Mouse (Mus musculus) MEL (cell line): ENCODE data around the gene Lrp4. TPM values are rescaled to one million over a fixed set of nuclear protein-coding genes. Genes with fewer than 3 reads are reported as not detected.

ENCODE experiments used
- DNase-seq: peaks from one replicate; pipeline ENCODE4 v3.0.0; 2011; ENCODE audit warnings: low read depth, low spot score
- H3K27ac ChIP-seq: 2 replicates; pipeline ENCODE4 v1.5.1; 2012; ENCODE audit warnings: low read depth, mild to moderate bottlenecking, control low read depth, low read length, moderate library complexity; ENCODE audit not compliant: control insufficient read depth
- H3K27me3 ChIP-seq, 2 experiments: fragments of 150-350 bp in 1 of 2; sonication (generic) in 1 of 2; 2 replicates each; pipeline ENCODE4 v1.6.1; 2012; ENCODE audit warnings: low read length in 2 of 2, mild to moderate bottlenecking in 2 of 2, improper control_type of control experiment in 1 of 2, moderate library complexity in 1 of 2; ENCODE audit not compliant: insufficient read depth in 2 of 2, control insufficient read depth in 1 of 2
- H3K36me3 ChIP-seq, 2 experiments: 2 replicates each; pipeline ENCODE4 v1.6.1; 2012 to 2014; ENCODE audit warnings: low read length in 2 of 2, improper control_type of control experiment in 1 of 2, inconsistent platforms in 1 of 2, mild to moderate bottlenecking in 1 of 2; ENCODE audit not compliant: insufficient read depth in 2 of 2, control insufficient read depth in 1 of 2
- H3K4me1 ChIP-seq, 2 experiments: fragments of 150-350 bp in 1 of 2; sonication (generic) in 1 of 2; 2 replicates each; pipeline ENCODE4 v1.6.1; 2012; ENCODE audit warnings: low read length in 2 of 2, improper control_type of control experiment in 1 of 2, mild to moderate bottlenecking in 1 of 2; ENCODE audit not compliant: insufficient read depth in 2 of 2, control insufficient read depth in 1 of 2
- H3K4me3 ChIP-seq, 2 experiments: fragments of 150-350 bp in 1 of 2; sonication (generic) in 1 of 2; 2 replicates each; pipeline ENCODE4 v1.5.1; 2012; ENCODE audit warnings: low read depth in 2 of 2, low read length in 2 of 2, mild to moderate bottlenecking in 2 of 2, moderate library complexity in 2 of 2, control low read depth in 1 of 2, improper control_type of control experiment in 1 of 2; ENCODE audit not compliant: control insufficient read depth in 1 of 2, insufficient read depth in 1 of 2
- H3K79me2 ChIP-seq: 2 replicates; pipeline ENCODE4 v1.6.1; 2012; ENCODE audit warnings: mild to moderate bottlenecking, low read length, moderate library complexity; ENCODE audit not compliant: control insufficient read depth, poor library complexity, insufficient read depth
- H3K9ac ChIP-seq: 2 replicates; pipeline ENCODE4 v1.6.1; 2012; ENCODE audit warnings: low read depth, mild to moderate bottlenecking, control low read depth, low read length, moderate library complexity; ENCODE audit not compliant: control insufficient read depth, poor library complexity, severe bottlenecking
- H3K9me3 ChIP-seq: fragments of 150-350 bp; sonication (generic); replicated peaks from 2 replicates; pipeline ENCODE4 v1.6.1; 2012; ENCODE audit warnings: mild to moderate bottlenecking, low read length, improper control_type of control experiment, moderate library complexity; ENCODE audit not compliant: insufficient read depth
- CHD1 ChIP-seq: IDR thresholded peaks from 2 replicates; pipeline ENCODE4 v1.6.1; 2012; ENCODE audit warnings: low read depth, mild to moderate bottlenecking, inconsistent platforms, low read length, improper control_type of control experiment
- CHD2 ChIP-seq: IDR thresholded peaks from 2 replicates; pipeline ENCODE4 v1.6.1; 2011; ENCODE audit warnings: low read length, improper control_type of control experiment
- CTCF ChIP-seq, 3 experiments: IDR thresholded peaks in 2 of 3; conservative IDR thresholded peaks in 1 of 3; 2 replicates each; pipeline ENCODE4 v1.5.1; 2011 to 2012; ENCODE audit warnings: low read length in 3 of 3, low read depth in 2 of 3, mild to moderate bottlenecking in 2 of 3, improper control_type of control experiment in 1 of 3, inconsistent platforms in 1 of 3, mixed read lengths in 1 of 3, moderate library complexity in 1 of 3; ENCODE audit not compliant: control insufficient read depth in 1 of 3, insufficient read depth in 1 of 3, poor library complexity in 1 of 3, severe bottlenecking in 1 of 3
- ELF1 ChIP-seq: IDR thresholded peaks from 2 replicates; pipeline ENCODE4 v1.6.1; 2014; ENCODE audit warnings: low read depth, mild to moderate bottlenecking, inconsistent platforms, low read length, improper control_type of control experiment, moderate library complexity
- EP300 ChIP-seq, 2 experiments: IDR thresholded peaks; 2 replicates each; pipeline ENCODE4 v1.6.1; 2011; ENCODE audit warnings: improper control_type of control experiment in 2 of 2, low read length in 2 of 2, low read depth in 1 of 2, mild to moderate bottlenecking in 1 of 2
- ETS1 ChIP-seq: IDR thresholded peaks from 2 replicates; pipeline ENCODE4 v1.6.1; 2012; ENCODE audit warnings: low read depth, mild to moderate bottlenecking, inconsistent platforms, low read length, improper control_type of control experiment, moderate library complexity
- GABPA ChIP-seq: IDR thresholded peaks from 2 replicates; pipeline ENCODE4 v1.6.1; 2012; ENCODE audit warnings: low read depth, mild to moderate bottlenecking, inconsistent platforms, low read length, improper control_type of control experiment, moderate library complexity
- HCFC1 ChIP-seq: IDR thresholded peaks from 2 replicates; pipeline ENCODE4 v1.6.1; 2012; ENCODE audit warnings: low read depth, mild to moderate bottlenecking, inconsistent platforms, low read length, improper control_type of control experiment, moderate library complexity
- JUND ChIP-seq: IDR thresholded peaks from 2 replicates; pipeline ENCODE4 v1.6.1; 2011; ENCODE audit warnings: low read depth, mild to moderate bottlenecking, improper control_type of control experiment, low read length
- MAFK ChIP-seq: IDR thresholded peaks from 2 replicates; pipeline ENCODE4 v1.6.1; 2011; ENCODE audit warnings: low read depth, mild to moderate bottlenecking, low read length, improper control_type of control experiment, borderline replicate concordance
- MAX ChIP-seq: IDR thresholded peaks from 2 replicates; pipeline ENCODE4 v1.6.1; 2011; ENCODE audit warnings: low read length, improper control_type of control experiment
- MAZ ChIP-seq: IDR thresholded peaks from 2 replicates; pipeline ENCODE4 v1.6.1; 2012; ENCODE audit warnings: low read depth, mild to moderate bottlenecking, inconsistent platforms, low read length, improper control_type of control experiment
- MEF2A ChIP-seq: IDR thresholded peaks from 2 replicates; pipeline ENCODE4 v1.6.1; 2014; ENCODE audit warnings: low read depth, mild to moderate bottlenecking, inconsistent platforms, low read length, improper control_type of control experiment; ENCODE audit not compliant: poor library complexity, insufficient replicate concordance, severe bottlenecking; ENCODE audit errors: extremely low read depth
- MXI1 ChIP-seq: IDR thresholded peaks from 2 replicates; pipeline ENCODE4 v1.6.1; 2011; ENCODE audit warnings: mild to moderate bottlenecking, low read depth, low read length, improper control_type of control experiment
- MYB ChIP-seq: IDR thresholded peaks from 2 replicates; pipeline ENCODE4 v1.6.1; 2011; ENCODE audit warnings: mild to moderate bottlenecking, low read depth, low read length, improper control_type of control experiment
- NELFE ChIP-seq: IDR thresholded peaks from 2 replicates; pipeline ENCODE4 v1.6.1; 2011; ENCODE audit warnings: low read depth, low read length, improper control_type of control experiment
- POLR2AphosphoS5 ChIP-seq: IDR thresholded peaks from 2 replicates; pipeline ENCODE4 v1.6.1; 2012; ENCODE audit warnings: low read depth, borderline replicate concordance, mild to moderate bottlenecking, inconsistent platforms, low read length, moderate library complexity, mixed read lengths
- RAD21 ChIP-seq: IDR thresholded peaks from 2 replicates; pipeline ENCODE4 v1.6.1; 2011; ENCODE audit warnings: mild to moderate bottlenecking, low read depth, low read length, improper control_type of control experiment
- SMC3 ChIP-seq: IDR thresholded peaks from 2 replicates; pipeline ENCODE4 v1.6.1; 2011; ENCODE audit warnings: low read depth, low read length, improper control_type of control experiment
- TCF12 ChIP-seq: IDR thresholded peaks from 2 replicates; pipeline ENCODE4 v1.6.1; 2014; ENCODE audit warnings: low read depth, mild to moderate bottlenecking, inconsistent platforms, low read length, improper control_type of control experiment, moderate library complexity
- UBTF ChIP-seq: IDR thresholded peaks from 2 replicates; pipeline ENCODE4 v1.6.1; 2012; ENCODE audit warnings: low read depth, mild to moderate bottlenecking, inconsistent platforms, low read length, improper control_type of control experiment, moderate library complexity, borderline replicate concordance; ENCODE audit not compliant: insufficient read depth
- ZC3H11A ChIP-seq: IDR thresholded peaks from 2 replicates; pipeline ENCODE4 v1.6.1; 2012; ENCODE audit warnings: low read depth, mild to moderate bottlenecking, inconsistent platforms, low read length, improper control_type of control experiment
- ZNF384 ChIP-seq: IDR thresholded peaks from 2 replicates; pipeline ENCODE4 v1.6.1; 2012; ENCODE audit warnings: low read depth, mild to moderate bottlenecking, inconsistent platforms, low read length, improper control_type of control experiment
- polyA plus RNA-seq, 2 experiments: library from polyadenylated mRNA; stranded (reverse) in 1 of 2; unstranded in 1 of 2; fragments of >175 nt in 1 of 2; fragments of >200 nt in 1 of 2; gene quantifications; 2 replicates each; pipeline versions ENCODE4 v1.2.1 to v1.2.4; 2012; ENCODE audit warnings: low replicate concordance in 2 of 2, low read depth in 1 of 2; ENCODE audit not compliant: insufficient read length in 2 of 2, insufficient read depth in 1 of 2, missing spikeins in 1 of 2
- total RNA-seq: library from RNA; depleted of rRNA; stranded (reverse); fragments of 300-350 nt; gene quantifications from 2 replicates; pipeline ENCODE4 v1.2.3, GENCODE M21; 2012

The Lrp4 gene
- total and polyA plus RNA-seq, 3 experiments: 1.1 to 2.8 TPM; not detected in 1

DNA sequence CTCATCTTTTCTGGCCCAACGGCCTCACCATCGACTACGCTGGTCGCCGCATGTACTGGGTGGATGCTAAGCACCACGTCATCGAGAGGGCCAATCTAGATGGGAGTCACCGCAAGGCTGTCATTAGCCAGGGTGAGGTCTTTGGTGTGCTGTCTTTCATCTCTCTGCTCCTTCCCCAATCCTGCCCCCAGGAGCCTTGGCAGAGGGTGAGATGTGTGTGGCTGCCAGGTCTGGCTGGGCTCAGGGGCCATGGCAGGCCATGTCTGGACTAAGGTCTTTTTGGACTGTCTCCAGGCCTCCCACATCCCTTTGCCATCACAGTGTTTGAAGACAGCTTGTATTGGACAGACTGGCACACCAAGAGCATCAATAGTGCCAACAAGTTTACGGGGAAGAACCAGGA lies 23.1 kb downstream of the Lrp4 start:
- Histone ChIP-seq H3K9me3 (no peaks in the 10 kb centered on the region), H3K4me1 (peaks cover 3 to 5% of the 10 kb centered on the region in 2 experiments; a peak in 3 of 4 replicates), H3K27ac (no peak overlapping the region), H3K4me3 (no peak overlapping the region), H3K79me2 (no peaks in the 10 kb centered on the region), H3K36me3 (no peaks in the 10 kb centered on the region; a peak in 2 of 4 replicates), H3K9ac (no peak overlapping the region), H3K27me3 (no peaks in the 10 kb centered on the region)
- TF ChIP-seq RAD21: no peak
- TF ChIP-seq POLR2AphosphoS5: no peak
- no peak for TF ChIP-seq MAZ
- TF ChIP-seq MAX: no peak
- no peak for TF ChIP-seq MAFK
- TF ChIP-seq UBTF: no peak
- no peak for TF ChIP-seq NELFE
- no peak for TF ChIP-seq CHD1
- no peak for TF ChIP-seq MEF2A
- no peak for TF ChIP-seq SMC3
- TF ChIP-seq JUND: no peak
- no peak for TF ChIP-seq CTCF (IDR thresholded peaks at IDR 0.05 in 2 of 3, conservative IDR thresholded peaks at IDR 0.05 in 1 of 3; ENCODE audit: control insufficient read depth in 1 of 3, insufficient read depth in 1 of 3, low read depth in 2 of 3, low read length in 3 of 3, poor library complexity in 1 of 3, severe bottlenecking in 1 of 3)
- no peak for TF ChIP-seq CHD2
- no peak for TF ChIP-seq ETS1
- no peak for TF ChIP-seq GABPA
- no peak for TF ChIP-seq HCFC1
- no peak for TF ChIP-seq TCF12
- no peak for TF ChIP-seq MYB
- no peak for TF ChIP-seq ELF1
- DNase-seq: no peak

DNA sequence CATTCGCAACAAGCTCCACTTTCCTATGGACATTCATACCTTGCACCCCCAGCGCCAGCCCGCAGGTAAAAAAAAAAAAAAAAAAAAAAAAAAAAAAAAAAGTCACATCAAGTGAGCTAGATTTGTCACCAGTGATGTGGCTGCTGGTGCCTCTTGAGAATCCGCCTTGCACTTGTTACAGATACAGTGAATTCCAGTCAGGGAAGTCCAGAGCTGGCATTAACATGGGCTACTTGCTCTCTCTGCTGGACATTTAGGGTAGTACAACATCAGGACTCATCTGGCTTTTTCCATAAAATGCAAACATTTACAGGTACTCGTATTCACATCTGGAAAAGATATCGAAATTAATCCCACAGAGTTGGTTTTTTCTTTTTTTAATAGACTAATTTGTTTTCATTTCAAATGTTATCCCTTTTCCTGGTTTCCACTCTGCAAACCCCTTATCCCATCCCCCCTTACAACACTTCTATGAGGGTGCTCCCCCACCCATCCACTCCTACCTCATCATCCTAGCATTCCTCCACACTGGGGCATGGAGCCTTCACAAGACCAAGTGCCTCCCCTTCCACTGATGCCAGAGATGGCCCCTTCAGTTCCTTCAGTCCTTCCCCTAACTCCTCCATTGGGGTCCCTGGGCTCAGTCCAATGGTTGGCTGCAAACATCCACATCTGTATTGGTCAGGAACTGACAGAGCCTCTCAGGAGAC lies 23.6 kb downstream of the Lrp4 start:
- no peak overlapping the region for H3K4me3 ChIP-seq
- H3K27me3 ChIP-seq: no peaks in the 10 kb centered on the region
- no peak overlapping the region for H3K9ac ChIP-seq
- H3K9me3 ChIP-seq: no peaks in the 10 kb centered on the region
- no peaks in the 10 kb centered on the region for H3K79me2 ChIP-seq
- H3K27ac ChIP-seq: no peak overlapping the region
- no peaks in the 10 kb centered on the region; a peak in 2 of 4 replicates for H3K36me3 ChIP-seq
- H3K4me1 ChIP-seq: peaks cover 3 to 5% of the 10 kb centered on the region in 2 experiments; a peak in 3 of 4 replicates
- DNase-seq: peak; percentile 76
- no peak for TF ChIP-seq MXI1
- no peak for TF ChIP-seq EP300 (IDR thresholded peaks at IDR 0.05; ENCODE audit: low read depth in 1 of 2, low read length in 2 of 2)
- TF ChIP-seq POLR2AphosphoS5: no peak
- TF ChIP-seq CTCF (IDR thresholded peaks at IDR 0.05 in 2 of 3, conservative IDR thresholded peaks at IDR 0.05 in 1 of 3; ENCODE audit: control insufficient read depth in 1 of 3, insufficient read depth in 1 of 3, low read depth in 2 of 3, low read length in 3 of 3, poor library complexity in 1 of 3, severe bottlenecking in 1 of 3): peak; percentile 56 to 93 (median 68)
- peak; percentile 96 for TF ChIP-seq ZC3H11A
- no peak for TF ChIP-seq ELF1
- peak; percentile 67; the same call in 1 of the 2 replicates for TF ChIP-seq ZNF384
- peak; percentile 97 for TF ChIP-seq SMC3
- TF ChIP-seq RAD21: peak; percentile 97
